Mouse (Mus musculus) olfactory bulb, adult 2 months (tissue): Measurements from ENCODE around the gene Srsf1. TPM values are rescaled to one million over a fixed set of nuclear protein-coding genes. Genes with fewer than 3 reads are reported as not detected.
"Not testable (repeated sequence)": the region's sequence is repeated elsewhere in the genome, so short reads cannot be mapped to it uniquely, and the experiment has no call there.

Source experiments
- H3K27ac ChIP-seq: fragments of 200-500 bp; 2 replicates; pipeline ENCODE4 v1.5.1; 2012; ENCODE audit warnings: low read depth, low read length; ENCODE audit not compliant: insufficient read depth
- H3K4me1 ChIP-seq: fragments of 200-500 bp; 2 replicates; pipeline ENCODE4 v1.6.1; 2012; ENCODE audit warnings: low read length; ENCODE audit not compliant: control insufficient read depth, insufficient read depth
- H3K4me3 ChIP-seq: fragments of 200-500 bp; 2 replicates; pipeline ENCODE4 v1.5.1; 2012; ENCODE audit warnings: mild to moderate bottlenecking, low read depth, low read length, moderate library complexity; ENCODE audit not compliant: insufficient read depth
- CTCF ChIP-seq: fragments of 200-500 bp; IDR thresholded peaks from 2 replicates; pipeline ENCODE4 v1.5.1; 2012; ENCODE audit warnings: low read depth, mild to moderate bottlenecking, low read length, moderate library complexity; ENCODE audit not compliant: insufficient read depth
- POLR2A ChIP-seq: fragments of 200-500 bp; IDR thresholded peaks from 2 replicates; pipeline ENCODE4 v1.6.1; 2012; ENCODE audit warnings: mild to moderate bottlenecking, low read depth, low read length, moderate library complexity; ENCODE audit not compliant: insufficient read depth
- WGBS: fragments of 180-500 bp; shearing (Covaris S2); methylation state at CpG from one replicate; pipeline ENCODE4 v1.1.7; 2018; 5-methylcytosine and 5-hydroxymethylcytosine counted together
- polyA plus RNA-seq: library from polyadenylated mRNA; stranded (reverse); fragments of >200 nt; gene quantifications from 2 replicates; pipeline ENCODE4 v1.2.4, GENCODE M21; 2012; ENCODE audit warnings: low replicate concordance; ENCODE audit not compliant: missing spikeins, insufficient read depth, insufficient read length

Srsf1 gene
- polyA plus RNA-seq, 1 experiment = 667 TPM

DNA sequence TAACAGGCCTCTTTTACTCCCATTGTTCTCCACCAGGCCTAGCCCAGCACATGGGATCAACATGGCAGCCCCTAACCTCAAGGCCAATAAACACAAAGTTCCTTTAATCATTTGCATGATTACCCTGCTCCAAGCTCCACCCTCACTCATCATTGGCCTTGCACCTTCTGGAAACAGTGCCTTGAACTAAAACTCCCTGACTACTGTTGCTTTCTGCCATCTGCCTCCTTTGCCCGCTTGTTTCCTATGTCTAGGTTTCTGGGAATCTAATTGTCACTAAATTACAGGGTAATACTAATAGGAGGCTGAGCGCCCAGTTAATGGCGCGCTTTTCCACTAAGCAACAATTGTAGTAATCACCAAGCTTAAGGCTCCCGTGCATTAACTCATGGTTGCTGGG is 15.4 kb upstream of the Srsf1 start:
- WGBS = 22% methylated on average over 5 of the region's 5 CpGs
- TF ChIP-seq CTCF = no peak
- TF ChIP-seq POLR2A = no peak
- H3K4me1 ChIP-seq = peaks cover 33% of the 10 kb centered on the region
- H3K4me3 ChIP-seq = no peak overlapping the region
- no peak overlapping the region for H3K27ac ChIP-seq

- TF ChIP-seq CTCF (no peak), POLR2A (no peak)
- H3K27ac ChIP-seq = no peak overlapping the region
- no peak overlapping the region for H3K4me3 ChIP-seq
- H3K4me1 ChIP-seq = peaks cover 13% of the 10 kb centered on the region
- 82% methylated on average over 7 of the region's 7 CpGs for whole genome bisulfite sequencing
Observed at GRCm38 (mm10) chr11:88035970-88036369, 11.2 kb upstream of the Srsf1 start.

GRCm38 (mm10) chr11:88036761-88037251 is 10.4 kb upstream of the Srsf1 start:
- H3K4me1 ChIP-seq = peaks cover 9% of the 10 kb centered on the region
- WGBS = 81% methylated on average over 10 of the region's 10 CpGs
- no peak overlapping the region for H3K27ac ChIP-seq
- no peak overlapping the region for H3K4me3 ChIP-seq
- TF ChIP-seq POLR2A (no peak), CTCF (no peak)

- Histone ChIP-seq H3K27ac (no peak overlapping the region), H3K4me3 (no peak overlapping the region), H3K4me1 (peaks cover 4% of the 10 kb centered on the region)
- WGBS = 92% methylated on average over 3 of the region's 3 CpGs
- TF ChIP-seq POLR2A = no peak
- no peak for TF ChIP-seq CTCF
Observed at GRCm38 (mm10) chr11:88037386-88037785, 9.8 kb upstream of the Srsf1 start.

DNA sequence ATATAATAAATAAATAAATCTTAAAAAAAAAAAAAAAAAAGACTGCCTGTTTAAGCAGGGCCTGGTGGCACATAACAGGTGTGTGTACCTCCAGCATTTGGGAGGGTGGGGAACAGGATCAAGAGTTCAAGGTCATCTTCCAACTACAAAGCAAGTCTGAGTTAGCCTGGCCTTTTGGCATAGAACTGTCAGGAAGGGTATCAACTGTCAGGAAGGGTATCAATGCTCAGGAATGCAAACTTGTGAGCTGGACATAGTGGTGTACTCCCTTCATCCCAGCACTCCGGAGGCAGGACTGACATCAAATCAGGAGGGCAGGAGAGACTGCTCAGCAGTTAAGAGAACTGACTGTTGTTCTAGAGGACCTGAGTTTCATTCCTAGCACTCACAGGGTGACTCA is 8.1 kb upstream of the Srsf1 start:
- TF ChIP-seq POLR2A (no peak), CTCF (no peak)
- Histone ChIP-seq H3K27ac (no peak overlapping the region), H3K4me1 (no peaks in the 10 kb centered on the region), H3K4me3 (no peak overlapping the region)
- WGBS = 96% methylated on average over 1 of the region's 1 CpGs

DNA sequence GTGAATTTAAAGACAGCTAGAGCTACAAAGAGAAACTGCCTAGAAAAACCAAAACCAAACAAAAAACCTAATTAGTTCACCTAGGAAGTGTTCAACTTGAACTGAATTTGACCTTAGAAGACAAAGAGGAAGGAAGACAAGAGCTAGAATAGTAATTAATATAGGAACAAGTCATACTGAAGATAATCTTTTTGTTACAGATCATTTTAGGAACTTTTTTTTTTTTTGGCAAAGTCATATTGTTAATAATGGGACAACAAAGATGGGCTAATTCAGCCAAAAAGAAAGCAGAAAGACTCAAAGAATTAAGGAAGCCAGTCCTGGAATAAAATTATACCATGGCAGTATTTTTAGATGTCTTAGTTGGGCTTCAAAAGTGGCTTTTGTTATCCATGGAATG is 2.9 kb upstream of the Srsf1 start:
- Histone ChIP-seq H3K4me1 (peaks cover 4% of the 10 kb centered on the region; the same call in 1 of the 2 replicates), H3K27ac (no peak overlapping the region), H3K4me3 (no peak overlapping the region)
- TF ChIP-seq POLR2A (no peak), CTCF (no peak)

- H3K4me3 ChIP-seq, H3K27ac ChIP-seq, H3K4me1 ChIP-seq: not testable (repeated sequence)
- 97% methylated on average over 3 of the region's 3 CpGs for WGBS
Observed at GRCm38 (mm10) chr11:88045159-88045558, 2.0 kb upstream of the Srsf1 start.

GRCm38 (mm10) chr11:88045878-88046277 is 1.3 kb upstream of the Srsf1 start:
- WGBS = 87% methylated on average over 4 of the region's 4 CpGs
- no peak for TF ChIP-seq CTCF
- TF ChIP-seq POLR2A = no peak
- Histone ChIP-seq H3K4me1 (peaks cover 5% of the 10 kb centered on the region; the same call in 1 of the 2 replicates), H3K4me3 (no peak overlapping the region), H3K27ac (no peak overlapping the region)

DNA sequence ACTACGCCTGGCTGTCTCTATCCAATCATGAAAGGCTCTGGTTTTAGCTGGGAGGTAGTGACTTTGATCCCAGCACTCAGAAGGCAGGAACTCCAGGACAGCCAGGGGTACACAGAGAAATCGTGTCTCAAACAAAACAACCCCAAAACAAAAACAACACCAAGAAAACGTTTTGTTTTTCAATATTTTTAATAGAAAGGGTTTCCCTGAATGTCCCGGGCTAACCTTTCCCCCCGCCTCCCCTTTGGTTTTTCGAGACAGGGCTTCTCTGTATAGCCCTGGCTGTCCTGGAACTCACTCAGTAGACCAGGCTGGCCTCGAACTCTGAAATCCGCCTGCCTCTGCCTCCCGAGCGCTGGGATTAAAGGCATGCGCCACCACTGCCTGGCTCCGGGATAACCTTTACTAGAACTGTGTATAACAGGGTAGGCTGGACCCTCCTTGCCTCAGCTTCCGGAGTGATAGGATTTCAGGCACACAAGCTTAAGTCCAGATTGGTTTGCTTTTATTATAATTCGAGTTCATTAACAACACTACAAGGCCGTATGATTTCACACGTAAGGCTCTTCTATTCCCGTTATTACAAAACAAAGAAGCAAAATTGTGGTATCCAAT is 743 bp upstream of the Srsf1 start:
- H3K27ac ChIP-seq = no peak overlapping the region
- TF ChIP-seq CTCF = no peak
- no peak for TF ChIP-seq POLR2A
- H3K4me1 ChIP-seq = peaks cover 5% of the 10 kb centered on the region; the same call in 1 of the 2 replicates
- no peak overlapping the region for H3K4me3 ChIP-seq
- WGBS = 44% methylated on average over 17 of the region's 17 CpGs

DNA sequence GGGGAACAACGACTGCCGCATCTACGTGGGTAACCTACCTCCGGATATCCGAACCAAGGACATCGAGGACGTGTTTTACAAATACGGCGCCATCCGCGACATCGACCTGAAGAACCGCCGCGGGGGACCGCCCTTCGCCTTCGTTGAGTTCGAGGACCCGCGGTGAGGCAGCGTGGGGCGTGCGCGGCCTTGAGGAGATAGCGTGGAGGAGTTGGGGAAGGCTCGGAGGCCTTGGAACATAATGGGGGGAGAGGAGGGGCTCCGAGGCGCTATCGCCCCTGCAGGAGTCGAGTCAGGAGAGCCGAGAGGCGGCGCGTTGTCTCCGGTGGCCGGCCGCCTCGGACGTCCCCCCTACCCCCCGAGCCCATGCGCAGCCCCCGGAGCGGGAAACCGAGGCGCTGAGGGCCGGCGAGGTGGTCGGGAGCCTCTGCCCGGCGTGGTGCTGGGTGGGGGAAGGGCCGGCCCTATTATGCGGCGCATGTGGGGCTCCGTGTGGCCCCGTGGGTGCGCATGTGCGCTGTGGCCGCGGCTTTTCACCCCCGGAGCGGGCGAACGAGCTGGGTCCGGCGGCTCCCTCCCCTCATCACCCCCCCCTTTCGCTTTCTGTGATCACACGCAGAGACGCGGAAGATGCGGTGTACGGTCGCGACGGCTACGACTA is 828 bp downstream of the Srsf1 start:
- under 1% methylated on average over 76 of the region's 76 CpGs for WGBS
- H3K27ac ChIP-seq = peak overlapping the region; percentile 99
- H3K4me3 ChIP-seq = peak overlapping the region; percentile 95
- H3K4me1 ChIP-seq = peaks cover 5% of the 10 kb centered on the region; the same call in 1 of the 2 replicates
- TF ChIP-seq CTCF (no peak), POLR2A (no peak)
